Mouse (Mus musculus): Measurements from ENCODE around the gene Klf7. TPM values are rescaled to one million over a fixed set of nuclear protein-coding genes. Genes with fewer than 3 reads are reported as not detected.

The Klf7 gene
- 17.9 and 19.2 TPM in 2 replicates for polyA plus RNA-seq (2015; fragmentation: Nextera tagmentation; extraction: Ambion mirVana)

DNA sequence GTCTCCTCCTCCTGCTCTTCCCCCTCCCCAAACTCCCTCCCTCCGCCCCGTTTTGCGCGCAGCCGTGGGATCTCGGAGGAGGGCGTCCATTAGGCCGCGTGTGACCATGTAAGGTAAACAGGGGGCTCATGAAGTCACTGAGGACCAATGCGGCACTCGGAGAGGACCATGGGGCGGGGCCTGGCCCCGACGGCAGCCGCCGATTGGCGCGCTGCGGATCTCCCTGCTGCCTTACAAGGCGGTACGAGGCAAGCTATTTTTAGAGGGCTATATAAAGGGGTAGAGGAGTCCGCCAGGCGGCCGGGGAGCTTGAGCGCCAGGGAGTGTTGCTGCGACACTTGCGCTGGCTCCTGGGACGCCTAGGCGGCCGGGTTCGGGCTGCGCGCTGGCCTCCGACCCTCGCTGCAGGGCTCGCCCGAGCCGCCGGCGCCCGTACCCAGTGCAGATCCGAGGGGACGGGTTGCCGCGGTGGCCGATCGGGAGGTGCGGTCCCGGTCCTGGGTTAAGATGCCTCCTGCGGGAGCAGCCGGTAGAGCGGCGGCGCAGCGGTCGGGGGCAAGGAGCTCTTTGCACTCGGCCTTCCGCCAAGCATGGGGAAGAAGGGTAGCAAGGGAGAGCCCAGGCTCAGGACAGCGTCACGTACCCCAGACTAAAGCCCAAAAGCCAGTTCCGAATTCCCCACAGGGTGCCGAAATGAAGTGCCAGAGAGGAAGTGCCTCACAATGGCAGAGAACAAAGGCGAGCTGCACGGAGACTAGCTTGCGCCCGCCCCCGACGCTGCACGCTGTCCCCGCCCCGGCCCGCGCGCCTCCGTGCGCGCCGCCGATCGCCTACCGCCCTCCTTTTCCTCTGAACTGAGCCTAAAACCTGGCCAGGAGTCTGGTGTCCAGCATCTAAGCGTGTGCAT, at the start of gene Klf7:
TSS of gene Klf7 (minus strand) at position 724 of the 907 bp plus-strand sequence.
- Histone ChIP-seq H3K4me3 (replicated peaks; ENCODE audit: low read depth, low read length) (peak within 1 kb of the TSS; percentile 91), H3K4me1 (replicated peaks; ENCODE audit: insufficient read depth, low read length) (peaks cover 2% of the 10 kb centered on the region; the same call in 1 of the 2 replicates), H3K4me2 (ENCODE audit: low read length) (peak within 1 kb of the TSS; percentile 81), H3K9me3 (replicated peaks; ENCODE audit: low read length) (no peaks in the 10 kb centered on the region), H3K36me3 (ENCODE audit: insufficient read depth, low read length) (no peaks in the 10 kb centered on the region), H3K27me3 (ENCODE audit: insufficient read depth, low read length) (no peaks in the 10 kb centered on the region), H3K27ac (peak within 1 kb of the TSS; percentile 100), H3K9ac (ENCODE audit: low read depth, low read length) (peak within 1 kb of the TSS; percentile 99)
- TF ChIP-seq CTCF (IDR thresholded peaks at IDR 0.05; ENCODE audit: low read depth), result peak; percentile 47
- peak; percentile 98 for ATAC-seq (replicated peaks; ENCODE audit: low FRiP score, low read depth)
- DNase-seq (ENCODE audit: low spot score), result peak; percentile 100
- WGBS, result under 1% methylated on average over 81 of the region's 82 CpGs

DNA sequence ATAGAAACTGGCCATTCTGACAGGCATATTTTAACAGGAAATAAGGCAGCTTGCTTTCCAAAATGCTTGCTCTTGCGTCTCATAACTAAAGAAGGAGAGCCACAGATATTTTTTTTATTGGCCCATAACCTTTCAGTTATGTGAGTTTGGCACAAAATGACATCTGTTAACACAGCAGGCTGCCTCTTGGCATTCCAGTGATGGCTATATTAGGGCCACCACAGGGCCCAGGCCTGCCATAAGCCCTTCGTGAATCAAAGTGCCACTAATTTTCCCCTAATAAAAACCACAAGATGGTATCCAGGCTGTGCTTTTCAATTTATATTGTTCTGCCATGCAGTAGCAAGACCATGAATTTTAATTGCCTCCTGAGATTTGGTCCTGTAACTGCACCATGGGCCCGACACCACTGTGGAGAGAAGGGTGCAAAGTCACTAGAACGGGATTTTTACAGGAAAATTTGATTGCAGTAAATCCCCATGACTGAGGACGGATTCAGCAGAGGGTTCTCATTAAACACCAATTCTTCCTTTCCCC, 42.5 kb upstream of the Klf7 start:
- no peak overlapping the region for H3K9ac ChIP-seq (ENCODE audit: low read depth, low read length)
- no peaks in the 10 kb centered on the region for H3K27me3 ChIP-seq (ENCODE audit: insufficient read depth, low read length)
- DNase-seq (ENCODE audit: low spot score) (no peak), ATAC-seq (replicated peaks; ENCODE audit: low FRiP score, low read depth) (no peak)
- no peak for TF ChIP-seq CTCF (IDR thresholded peaks at IDR 0.05; ENCODE audit: low read depth)
- H3K27ac ChIP-seq, result no peak overlapping the region
- H3K4me1 ChIP-seq (replicated peaks; ENCODE audit: insufficient read depth, low read length), result no peaks in the 10 kb centered on the region
- WGBS, result 69% methylated on average over 5 of the region's 5 CpGs
- no peak overlapping the region for H3K4me2 ChIP-seq (ENCODE audit: low read length)
- no peaks in the 10 kb centered on the region for H3K36me3 ChIP-seq (ENCODE audit: insufficient read depth, low read length)
- H3K9me3 ChIP-seq (replicated peaks; ENCODE audit: low read length), result no peaks in the 10 kb centered on the region
- H3K4me3 ChIP-seq (replicated peaks; ENCODE audit: low read depth, low read length), result no peak overlapping the region

DNA sequence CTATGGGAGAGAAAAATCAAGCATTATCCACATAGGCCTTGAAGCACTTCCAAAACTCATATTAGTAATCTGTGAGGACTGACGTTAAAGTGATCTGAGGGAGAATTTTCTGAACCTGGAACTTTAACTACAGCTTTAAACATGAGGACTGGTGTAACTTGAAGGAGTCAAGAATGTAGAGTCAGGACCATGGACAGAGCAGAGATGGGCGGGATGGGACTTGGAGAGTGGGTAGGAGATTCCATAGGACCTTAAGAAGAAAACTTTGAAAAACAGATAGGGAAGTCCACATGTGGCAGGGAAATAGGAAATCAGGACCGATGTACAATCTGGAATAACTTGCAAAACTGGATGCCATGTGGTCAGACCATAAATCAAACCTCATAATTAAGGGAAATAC, 36.7 kb upstream of the Klf7 start:
- H3K27ac ChIP-seq, result no peak overlapping the region
- no peaks in the 10 kb centered on the region for H3K9me3 ChIP-seq (replicated peaks; ENCODE audit: low read length)
- ATAC-seq (replicated peaks; ENCODE audit: low FRiP score, low read depth), result no peak
- WGBS, result 44% methylated on average over 3 of the region's 3 CpGs
- H3K4me1 ChIP-seq (replicated peaks; ENCODE audit: insufficient read depth, low read length), result no peaks in the 10 kb centered on the region
- no peaks in the 10 kb centered on the region for H3K27me3 ChIP-seq (ENCODE audit: insufficient read depth, low read length)
- no peak overlapping the region for H3K9ac ChIP-seq (ENCODE audit: low read depth, low read length)
- TF ChIP-seq CTCF (IDR thresholded peaks at IDR 0.05; ENCODE audit: low read depth), result no peak
- no peak overlapping the region for H3K4me3 ChIP-seq (replicated peaks; ENCODE audit: low read depth, low read length)
- H3K4me2 ChIP-seq (ENCODE audit: low read length), result no peak overlapping the region
- no peaks in the 10 kb centered on the region for H3K36me3 ChIP-seq (ENCODE audit: insufficient read depth, low read length)
- DNase-seq (ENCODE audit: low spot score), result peak; percentile 79

DNA sequence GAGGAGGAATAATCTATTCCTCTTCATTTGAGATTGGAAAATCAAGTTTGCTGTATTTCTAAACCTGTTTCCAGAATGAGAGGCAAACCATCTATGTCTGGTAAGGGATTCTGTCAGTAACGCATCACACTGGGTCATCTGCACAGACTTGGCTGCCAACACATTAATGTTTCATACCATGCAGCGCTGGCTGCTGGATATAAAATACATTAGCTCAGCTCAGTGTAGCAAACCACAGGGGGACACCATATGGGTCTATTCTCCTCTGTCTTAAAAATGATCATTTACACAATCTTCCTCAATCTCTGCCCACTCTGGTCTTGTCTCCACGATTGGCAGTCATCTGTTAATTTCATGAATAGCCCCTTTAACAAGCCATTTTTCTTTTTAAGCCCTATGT, 27.1 kb upstream of the Klf7 start:
- no peak for TF ChIP-seq CTCF (IDR thresholded peaks at IDR 0.05; ENCODE audit: low read depth)
- Histone ChIP-seq H3K4me1 (replicated peaks; ENCODE audit: insufficient read depth, low read length) (no peaks in the 10 kb centered on the region), H3K36me3 (ENCODE audit: insufficient read depth, low read length) (no peaks in the 10 kb centered on the region), H3K4me2 (ENCODE audit: low read length) (no peak overlapping the region), H3K4me3 (replicated peaks; ENCODE audit: low read depth, low read length) (no peak overlapping the region), H3K9ac (ENCODE audit: low read depth, low read length) (no peak overlapping the region), H3K9me3 (replicated peaks; ENCODE audit: low read length) (no peaks in the 10 kb centered on the region), H3K27me3 (ENCODE audit: insufficient read depth, low read length) (no peaks in the 10 kb centered on the region), H3K27ac (no peak overlapping the region)
- DNase-seq (ENCODE audit: low spot score) (no peak), ATAC-seq (replicated peaks; ENCODE audit: low FRiP score, low read depth) (no peak)
- WGBS, result 86% methylated on average over 3 of the region's 3 CpGs

DNA sequence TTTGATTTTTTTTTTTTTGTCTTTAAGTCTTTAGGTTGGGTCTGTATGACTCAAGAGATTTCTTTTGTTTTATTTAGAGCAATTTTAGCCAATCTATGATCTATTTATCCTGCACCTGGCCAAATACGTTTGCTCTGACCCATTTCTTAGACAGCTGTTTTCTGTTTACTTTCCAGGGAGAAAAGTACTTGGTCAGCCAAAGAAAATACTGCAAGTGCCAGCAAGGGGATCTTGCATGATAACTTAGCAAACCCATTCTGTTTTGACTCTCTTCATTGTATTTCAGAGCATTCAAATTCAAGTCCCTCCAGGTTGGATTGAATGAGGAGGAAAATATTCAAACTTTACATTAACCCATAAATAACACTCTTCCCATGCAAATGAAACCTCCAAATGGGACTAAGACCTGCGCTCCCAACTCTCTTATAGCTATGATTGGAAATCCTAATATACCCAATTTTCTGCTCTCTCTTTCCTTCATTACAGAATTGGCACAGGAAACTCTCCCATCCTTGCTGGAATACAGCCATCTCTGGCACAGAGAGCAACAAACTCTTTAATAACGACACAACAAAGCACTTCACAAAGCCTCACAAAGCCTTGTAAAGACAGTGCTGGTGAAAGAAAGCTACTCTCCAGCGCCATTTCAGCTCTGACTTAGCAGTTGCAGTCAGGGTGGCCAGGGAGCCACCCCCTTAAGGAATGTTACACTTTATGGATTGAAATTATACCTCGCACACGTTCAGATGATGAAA, 20.8 kb upstream of the Klf7 start:
- 0 out of 2 replicates have a peak, but pooled peaks cover 5% of the 10 kb centered on the region for H3K4me1 ChIP-seq (replicated peaks; ENCODE audit: insufficient read depth, low read length)
- no peaks in the 10 kb centered on the region for H3K36me3 ChIP-seq (ENCODE audit: insufficient read depth, low read length)
- 50% methylated on average over 6 of the region's 6 CpGs for WGBS
- no peak for TF ChIP-seq CTCF (IDR thresholded peaks at IDR 0.05; ENCODE audit: low read depth)
- ATAC-seq (replicated peaks; ENCODE audit: low FRiP score, low read depth), result no peak
- H3K4me3 ChIP-seq (replicated peaks; ENCODE audit: low read depth, low read length), result no peak overlapping the region
- no peaks in the 10 kb centered on the region for H3K27me3 ChIP-seq (ENCODE audit: insufficient read depth, low read length)
- no peak overlapping the region for H3K27ac ChIP-seq
- no peak overlapping the region for H3K4me2 ChIP-seq (ENCODE audit: low read length)
- H3K9me3 ChIP-seq (replicated peaks; ENCODE audit: low read length), result no peaks in the 10 kb centered on the region
- no peak for DNase-seq (ENCODE audit: low spot score)
- no peak overlapping the region for H3K9ac ChIP-seq (ENCODE audit: low read depth, low read length)

DNA sequence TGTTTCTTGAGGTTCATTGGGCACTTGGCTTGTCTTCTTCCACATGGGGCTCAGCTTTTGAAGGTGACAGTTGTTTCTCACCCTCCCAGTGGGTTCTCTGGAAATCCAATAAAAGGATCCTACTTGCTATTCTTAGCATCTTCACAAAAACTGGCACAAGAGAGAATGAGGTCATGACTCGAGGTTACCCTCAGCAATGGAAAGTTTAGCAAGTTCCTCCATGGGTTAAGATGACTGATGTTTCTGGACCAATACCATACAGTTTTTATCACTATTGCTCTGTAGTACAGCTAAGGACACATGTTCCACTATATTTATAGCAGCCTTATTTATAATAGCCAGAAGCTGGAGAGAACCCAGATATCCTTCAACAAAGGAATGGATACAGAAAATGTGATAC, 12.4 kb upstream of the Klf7 start:
- 80% methylated on average over 1 of the region's 1 CpGs for WGBS
- DNase-seq (ENCODE audit: low spot score), result no peak
- Histone ChIP-seq H3K9ac (ENCODE audit: low read depth, low read length) (no peak overlapping the region), H3K4me3 (replicated peaks; ENCODE audit: low read depth, low read length) (no peak overlapping the region), H3K4me2 (ENCODE audit: low read length) (no peak overlapping the region), H3K27ac (no peak overlapping the region), H3K9me3 (replicated peaks; ENCODE audit: low read length) (no peaks in the 10 kb centered on the region), H3K4me1 (replicated peaks; ENCODE audit: insufficient read depth, low read length) (no peaks in the 10 kb centered on the region), H3K27me3 (ENCODE audit: insufficient read depth, low read length) (no peaks in the 10 kb centered on the region), H3K36me3 (ENCODE audit: insufficient read depth, low read length) (no peaks in the 10 kb centered on the region)
- no peak for TF ChIP-seq CTCF (IDR thresholded peaks at IDR 0.05; ENCODE audit: low read depth)
- no peak for ATAC-seq (replicated peaks; ENCODE audit: low FRiP score, low read depth)

Measured in kidney, postnatal 0 days (tissue).